Mouse (Mus musculus) large intestine, adult 2 months (tissue): Measurements from ENCODE around the gene Hist3h2ba. TPM values are rescaled to one million over a fixed set of nuclear protein-coding genes. Genes with fewer than 3 reads are reported as not detected.
A peak's percentile ranks its signal among the peaks of the same experiment; 100 is the strongest.
"Not testable (repeated sequence)": the region's sequence is repeated elsewhere in the genome, so short reads cannot be mapped to it uniquely, and the experiment has no call there.

Experiments used
- DNase-seq: peaks from one replicate; pipeline ENCODE4 v3.0.0-alpha.2; 2012; ENCODE audit warnings: low read depth, low spot score
- WGBS: fragments of 180-500 bp; shearing (Covaris S2); methylation state at CpG from one replicate; pipeline ENCODE4 v1.1.7; 2018; 5-methylcytosine and 5-hydroxymethylcytosine counted together
- polyA plus RNA-seq: library from polyadenylated mRNA; depleted of rRNA; stranded (reverse); fragments of >200 nt; gene quantifications from 2 replicates; pipeline ENCODE4 v1.2.3, GENCODE M21; 2012

Gene Hist3h2ba
- polyA plus RNA-seq, 1 experiment: 3.7 TPM

DNA sequence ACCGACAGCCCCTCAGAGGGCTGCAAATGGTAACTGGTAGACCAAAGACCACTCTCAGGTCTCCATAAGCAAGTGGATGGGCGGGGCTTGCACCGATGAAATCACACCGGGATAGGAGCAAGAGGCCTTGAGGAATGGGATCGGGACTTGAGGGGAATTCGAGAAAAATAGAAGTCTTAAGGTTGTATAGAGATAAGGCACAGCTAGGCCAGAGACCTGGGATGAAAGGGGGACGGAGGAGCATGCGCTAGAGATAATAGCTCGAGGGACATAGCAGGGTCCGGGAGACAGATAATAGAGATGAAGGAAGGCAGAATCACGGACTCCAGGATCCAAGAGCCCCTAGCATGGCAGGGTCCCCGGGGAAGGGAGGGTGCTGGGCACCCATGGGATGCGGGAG is 10.8 kb upstream of the Hist3h2ba start:
- WGBS: 2% methylated on average over 13 of the region's 13 CpGs
- DNase-seq: no peak

DNA sequence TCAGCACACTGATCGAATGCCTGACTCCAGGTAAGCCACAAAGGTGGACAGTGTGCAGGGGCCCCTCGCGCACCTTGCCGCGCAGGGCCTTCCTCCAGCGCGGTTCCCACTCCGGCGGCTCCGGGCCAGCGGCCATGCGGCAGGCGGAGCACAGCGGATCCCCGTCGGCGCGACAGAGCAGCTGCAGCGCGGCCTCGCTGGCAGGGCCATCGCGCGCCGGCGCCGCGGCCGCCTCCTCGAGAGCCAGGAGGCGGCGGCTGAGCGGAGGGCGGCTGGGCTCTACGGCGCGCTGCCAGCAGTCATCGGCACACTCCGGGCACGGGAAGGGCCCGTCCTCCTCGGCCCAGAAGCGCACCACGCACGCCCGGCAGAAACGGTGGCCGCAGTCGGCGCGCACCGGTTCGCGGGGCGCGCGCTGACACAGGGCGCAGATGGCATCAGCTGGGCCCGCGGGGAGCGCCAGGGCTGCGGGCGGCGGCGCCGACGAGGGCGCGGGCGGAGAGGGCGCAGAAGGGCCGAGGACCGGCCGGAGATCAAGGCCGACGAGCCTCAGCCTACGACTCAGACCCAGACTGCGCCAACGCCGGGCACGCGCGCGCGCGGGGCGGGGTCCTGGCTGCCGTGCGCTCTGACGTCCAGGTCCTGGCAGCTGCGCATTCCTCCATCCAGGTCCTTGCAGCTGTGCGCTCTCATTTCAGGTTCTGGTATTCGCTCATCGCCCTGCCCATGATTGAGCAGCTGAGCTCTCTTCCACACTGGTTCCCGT is 10.2 kb upstream of the Hist3h2ba start, which contains the start of gene Rnf187:
Rnf187 (minus strand) TSS at position 595 of the 766 bp plus-strand sequence.
- DNase-seq: peak; percentile 73
- under 1% methylated on average over 95 of the region's 95 CpGs for WGBS

DNA sequence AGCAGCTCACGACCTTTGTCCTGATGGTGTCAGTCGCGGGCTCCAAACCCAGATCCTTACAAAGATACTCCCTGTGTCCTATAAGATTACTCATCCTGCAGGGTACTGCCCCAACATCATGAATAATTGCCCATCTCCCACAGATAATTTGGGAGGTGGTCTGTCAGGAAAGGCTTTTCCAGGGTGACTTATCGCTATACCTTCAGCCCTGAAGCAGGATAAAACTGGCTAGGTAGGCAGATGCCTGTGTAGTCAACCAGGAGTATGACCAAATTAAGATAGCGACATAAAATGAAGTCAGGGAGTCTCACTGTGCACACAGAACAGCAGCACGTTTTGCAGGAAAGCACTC is 9.7 kb upstream of the Hist3h2ba start:
- 18% methylated on average over 6 of the region's 6 CpGs for WGBS
- DNase-seq: no peak

DNA sequence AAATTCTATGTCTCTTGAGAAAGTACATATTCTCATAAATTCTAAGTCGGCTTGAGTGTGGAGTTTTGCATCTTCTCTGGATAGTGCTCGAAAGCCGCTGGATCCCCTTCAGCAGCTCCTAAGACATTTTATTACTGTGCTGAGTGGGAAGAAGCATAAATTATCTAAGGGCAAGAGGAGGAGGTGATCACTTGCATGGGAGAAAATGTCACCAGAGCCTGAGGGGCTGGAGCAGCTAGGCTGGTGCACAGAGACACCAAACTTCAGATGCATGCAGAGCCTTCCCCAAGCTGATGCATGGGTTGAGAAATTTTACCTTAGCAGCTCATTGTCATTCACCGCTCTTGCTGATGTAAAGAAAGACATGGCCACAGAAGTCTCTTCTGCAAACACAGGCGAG is 4.6 kb upstream of the Hist3h2ba start:
- DNase-seq: no peak
- WGBS: 68% methylated on average over 5 of the region's 5 CpGs

DNA sequence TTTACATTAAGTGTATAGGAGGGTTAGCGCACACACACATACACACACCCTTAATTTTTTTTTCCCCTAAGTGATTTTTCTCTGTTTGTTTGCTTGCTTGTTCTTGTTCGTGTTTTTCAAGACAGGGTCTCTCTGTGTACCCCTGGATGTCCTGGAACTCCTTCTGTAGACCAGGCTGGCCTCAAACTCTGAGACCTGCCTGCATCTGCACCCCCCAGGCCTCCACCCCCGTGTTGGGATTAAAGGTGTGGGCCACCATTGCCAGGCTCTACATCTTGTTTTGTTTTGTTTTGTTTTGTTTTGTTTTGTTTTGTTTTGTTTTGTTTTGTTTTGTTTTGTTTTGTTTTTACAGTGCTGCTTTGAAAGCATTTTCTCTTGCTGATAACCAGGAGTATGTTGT is 1.4 kb upstream of the Hist3h2ba start:
- WGBS: 69% methylated on average over 3 of the region's 3 CpGs
- no peak for DNase-seq

DNA sequence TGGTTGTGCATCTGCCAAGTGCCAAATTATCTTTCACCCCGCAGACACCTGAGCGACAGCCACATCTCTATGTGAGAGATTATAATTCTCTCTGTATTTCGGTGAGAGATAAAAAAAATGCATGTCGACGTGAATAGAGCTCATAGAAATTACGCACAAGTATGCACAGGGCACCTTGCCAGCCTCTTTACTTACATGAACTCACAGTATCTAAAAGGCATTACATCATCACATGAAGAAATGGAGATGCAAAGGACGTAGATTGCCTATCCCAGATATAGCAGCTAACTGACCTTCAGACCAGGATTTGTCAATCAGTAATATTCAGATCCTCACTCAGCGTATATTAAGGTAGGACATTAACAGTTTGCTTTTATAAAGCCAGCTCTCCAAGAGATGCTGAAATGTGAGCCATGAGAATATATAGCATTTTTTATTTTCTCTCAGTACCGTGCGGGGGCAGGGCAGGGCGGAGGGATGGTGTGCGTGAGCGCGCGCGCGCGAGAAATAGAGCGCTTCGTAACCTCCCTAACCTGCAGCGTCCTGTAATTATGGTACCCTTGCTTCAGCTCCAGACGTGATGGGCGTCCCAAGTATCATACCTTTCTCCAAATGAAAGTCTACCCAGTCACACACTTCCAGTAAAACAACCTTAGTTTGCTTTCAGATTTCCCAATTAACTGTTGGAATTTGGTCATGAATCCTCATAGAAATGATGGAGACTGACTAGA is 757 bp upstream of the Hist3h2ba start:
- DNase-seq: no peak
- WGBS: 15% methylated on average over 23 of the region's 23 CpGs

DNA sequence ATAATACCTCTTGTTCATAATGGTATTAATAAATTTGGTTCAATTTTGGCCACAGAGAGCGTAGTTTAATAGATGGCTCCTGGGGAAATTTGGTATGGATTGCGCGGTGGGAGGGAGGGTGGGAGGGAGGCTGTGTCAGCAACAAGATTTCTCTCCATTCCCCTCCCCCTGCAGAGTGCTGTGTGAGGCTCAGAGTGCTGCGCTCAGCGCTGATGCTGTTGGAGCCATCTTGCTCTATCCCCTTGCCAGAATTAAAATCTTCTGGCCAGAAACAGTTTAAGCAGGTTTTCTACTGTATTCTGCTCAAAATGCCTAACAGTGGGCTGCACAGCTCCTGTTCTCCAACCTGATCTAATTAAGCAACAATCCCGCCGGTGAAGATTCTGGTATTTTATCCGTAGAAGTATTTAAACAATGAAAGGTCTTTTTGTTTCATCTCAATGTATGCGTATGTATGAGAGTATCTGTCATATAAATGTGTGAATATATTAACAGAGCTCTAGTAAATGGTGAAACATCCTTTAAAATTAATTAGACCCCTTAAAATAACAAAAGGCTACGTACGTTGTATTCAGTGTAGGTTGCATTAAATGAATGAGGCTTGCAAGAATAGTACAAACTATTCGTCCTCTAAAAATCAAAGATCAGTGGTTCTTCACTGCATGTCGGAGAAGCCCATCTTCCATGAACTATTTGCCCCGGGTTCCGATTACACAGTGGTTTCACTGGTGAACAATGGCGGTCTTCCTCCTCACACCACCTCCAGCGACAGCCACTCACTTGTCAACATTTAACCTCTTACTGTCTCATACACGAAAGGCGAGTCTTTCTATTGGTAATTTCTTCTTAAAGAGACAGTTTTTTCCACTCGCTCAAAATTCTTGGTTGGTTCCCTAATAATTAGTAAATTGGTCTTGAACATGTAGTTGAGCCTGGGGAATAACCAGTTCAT is 1.0 kb downstream of the Hist3h2ba start:
- WGBS: 42% methylated on average over 20 of the region's 20 CpGs
- DNase-seq: no peak

DNA sequence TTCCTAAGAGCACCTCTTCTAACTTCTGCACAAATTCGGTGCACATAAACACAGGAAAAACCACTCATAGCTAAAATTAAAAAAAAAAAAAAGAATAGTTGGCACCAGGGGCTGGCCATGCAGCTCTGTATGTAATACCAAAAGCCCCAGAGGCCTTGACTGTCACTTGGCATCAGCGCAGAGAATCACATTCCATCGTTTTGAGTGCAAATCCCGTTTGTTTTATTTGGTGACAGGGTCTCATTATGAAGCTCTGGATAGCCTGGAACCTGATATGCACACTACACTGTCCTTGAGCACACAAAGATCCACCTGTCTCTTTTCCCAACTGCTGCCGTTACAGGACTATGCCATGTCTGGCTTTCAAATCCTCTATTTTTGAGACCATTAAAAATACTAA is 2.5 kb downstream of the Hist3h2ba start:
- WGBS: 85% methylated on average over 5 of the region's 5 CpGs

DNA sequence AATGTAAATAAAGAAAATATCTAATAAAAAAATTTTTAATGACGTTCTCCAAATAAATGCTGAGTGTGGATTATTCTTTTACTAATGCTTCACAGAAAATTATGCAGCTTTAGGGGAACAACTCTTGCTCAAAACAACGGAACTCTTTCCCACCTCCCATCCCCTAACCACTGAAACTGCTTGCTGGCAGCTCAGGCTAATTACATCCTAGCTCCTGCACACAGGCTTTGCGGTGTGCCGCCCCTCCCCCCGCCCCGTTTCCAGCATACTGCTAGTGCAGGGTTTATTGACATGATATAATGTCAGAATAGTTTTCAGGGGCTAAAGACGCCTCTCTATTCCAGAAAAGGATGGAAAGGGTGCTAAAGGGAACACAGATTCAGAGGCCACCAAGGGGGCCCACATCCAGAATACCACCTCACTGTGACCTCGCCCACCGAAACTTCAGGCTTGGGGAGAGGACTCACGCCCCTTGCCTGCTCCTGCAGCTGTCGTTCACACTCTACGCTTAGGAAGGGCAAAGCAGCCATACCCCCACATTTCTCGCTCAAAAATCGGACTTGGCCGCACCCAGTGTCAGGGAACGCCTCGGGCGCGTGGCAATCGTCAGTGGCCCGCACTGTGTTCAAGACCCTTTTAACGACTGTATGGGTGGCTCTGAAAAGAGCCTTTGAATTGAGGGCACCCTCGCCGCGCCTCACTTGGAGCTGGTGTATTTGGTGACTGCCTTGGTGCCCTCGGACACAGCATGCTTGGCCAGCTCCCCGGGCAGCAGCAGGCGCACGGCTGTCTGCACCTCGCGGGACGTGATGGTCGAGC is 4.8 kb downstream of the Hist3h2ba start:
- 2% methylated on average over 33 of the region's 33 CpGs for WGBS
- DNase-seq: no peak

More for the DNA sequence above, 2.5 kb downstream of the Hist3h2ba start:
- no peak for DNase-seq

DNA sequence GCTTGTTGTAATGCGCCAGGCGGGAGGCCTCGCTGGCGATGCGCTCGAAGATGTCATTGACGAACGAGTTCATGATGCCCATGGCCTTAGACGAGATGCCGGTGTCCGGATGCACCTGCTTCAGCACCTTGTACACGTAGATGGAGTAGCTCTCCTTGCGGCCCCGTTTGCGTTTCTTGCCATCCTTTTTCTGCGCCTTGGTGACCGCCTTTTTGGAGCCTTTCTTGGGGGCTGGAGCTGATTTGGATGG is 5.4 kb downstream of the Hist3h2ba start:
- under 1% methylated on average over 17 of the region's 17 CpGs for WGBS
- not testable (repeated sequence) for DNase-seq

DNA sequence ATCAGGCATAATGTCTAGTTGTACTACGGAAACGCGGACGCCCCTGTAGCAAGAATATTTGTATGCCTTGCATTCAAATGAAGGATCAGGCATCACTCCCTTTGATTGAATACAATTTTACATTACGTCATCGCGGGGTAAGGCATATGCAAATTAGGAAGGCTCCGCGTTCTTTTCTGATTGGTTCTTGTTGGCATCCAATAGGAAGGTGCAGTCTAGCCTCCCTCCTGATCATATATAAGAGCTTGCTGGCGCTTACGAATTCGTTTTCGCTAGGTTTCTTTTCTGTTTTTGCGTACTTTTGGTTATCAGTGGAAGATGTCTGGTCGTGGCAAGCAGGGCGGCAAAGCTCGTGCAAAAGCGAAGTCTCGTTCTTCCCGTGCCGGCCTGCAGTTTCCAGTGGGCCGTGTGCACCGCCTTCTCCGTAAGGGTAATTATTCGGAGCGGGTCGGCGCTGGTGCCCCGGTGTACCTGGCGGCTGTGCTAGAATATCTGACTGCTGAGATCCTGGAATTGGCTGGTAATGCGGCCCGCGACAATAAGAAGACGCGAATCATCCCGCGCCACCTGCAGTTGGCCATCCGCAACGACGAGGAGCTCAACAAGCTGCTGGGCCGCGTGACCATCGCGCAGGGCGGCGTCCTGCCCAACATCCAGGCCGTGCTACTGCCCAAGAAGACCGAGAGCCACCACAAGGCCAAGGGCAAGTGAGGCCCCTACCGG is 5.9 kb downstream of the Hist3h2ba start, which contains the start of the genes Hist3h2a and Trim17:
Hist3h2a (plus strand) TSS at position 266 of the 723 bp plus-strand sequence.
Trim17 (plus strand) TSS at position 266 of the 723 bp plus-strand sequence.
- DNase-seq: peak; percentile 89
- WGBS: under 1% methylated on average over 49 of the region's 49 CpGs

DNA sequence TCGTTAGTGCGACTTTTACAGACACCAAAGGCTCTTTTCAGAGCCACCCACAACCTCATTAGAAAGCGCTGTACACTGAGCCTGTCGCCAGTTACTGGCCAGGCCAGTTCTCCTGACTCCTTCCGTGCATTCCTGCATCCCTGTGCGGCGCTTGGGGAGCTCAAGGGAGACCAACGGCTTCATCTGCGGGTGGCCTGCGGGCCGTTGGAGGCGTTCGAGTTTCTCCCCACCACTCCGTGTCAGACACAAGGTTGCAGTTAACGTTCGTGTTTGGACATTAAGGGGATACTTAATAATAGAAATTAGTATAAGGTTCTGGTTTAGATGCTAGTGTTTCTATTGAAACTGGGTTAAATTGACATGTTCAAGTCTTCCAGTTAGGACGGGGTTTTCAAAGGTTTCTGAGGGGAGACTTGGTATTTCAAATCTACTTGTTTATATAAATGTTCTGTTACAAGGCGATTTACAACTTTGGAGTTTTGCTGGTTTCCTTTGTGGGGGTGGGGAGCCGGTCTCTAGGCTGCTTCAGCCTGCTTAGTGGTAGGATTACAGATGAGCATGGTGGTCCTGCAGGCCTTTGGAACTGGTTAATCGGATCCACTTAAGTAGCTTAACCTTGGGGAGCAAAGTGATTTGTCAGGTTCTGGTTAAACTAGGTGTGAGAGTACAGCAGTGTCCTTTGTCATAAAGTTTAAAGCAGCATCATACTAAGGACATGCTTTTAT is 6.6 kb downstream of the Hist3h2ba start:
- WGBS: under 1% methylated on average over 20 of the region's 20 CpGs
- no peak for DNase-seq

DNA sequence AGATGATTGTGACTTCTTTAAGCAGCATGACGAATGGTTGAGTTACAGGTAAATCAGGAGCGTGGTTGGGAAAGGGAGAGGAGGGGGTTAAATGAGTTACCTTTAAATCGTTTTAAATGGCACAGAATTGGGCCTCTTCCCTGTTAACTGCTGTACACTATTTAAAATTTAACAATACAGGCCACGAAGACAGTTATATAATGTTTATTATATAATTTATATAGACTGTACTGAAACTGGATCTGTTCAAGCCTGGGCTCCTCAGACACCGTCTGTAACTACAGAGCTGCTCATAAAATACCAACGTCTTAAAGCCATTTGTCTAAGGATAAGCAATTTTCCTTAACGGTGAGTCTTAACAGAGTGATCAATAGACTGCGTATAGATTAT is 7.1 kb downstream of the Hist3h2ba start:
- DNase-seq: no peak
- 9% methylated on average over 8 of the region's 8 CpGs for WGBS

DNA sequence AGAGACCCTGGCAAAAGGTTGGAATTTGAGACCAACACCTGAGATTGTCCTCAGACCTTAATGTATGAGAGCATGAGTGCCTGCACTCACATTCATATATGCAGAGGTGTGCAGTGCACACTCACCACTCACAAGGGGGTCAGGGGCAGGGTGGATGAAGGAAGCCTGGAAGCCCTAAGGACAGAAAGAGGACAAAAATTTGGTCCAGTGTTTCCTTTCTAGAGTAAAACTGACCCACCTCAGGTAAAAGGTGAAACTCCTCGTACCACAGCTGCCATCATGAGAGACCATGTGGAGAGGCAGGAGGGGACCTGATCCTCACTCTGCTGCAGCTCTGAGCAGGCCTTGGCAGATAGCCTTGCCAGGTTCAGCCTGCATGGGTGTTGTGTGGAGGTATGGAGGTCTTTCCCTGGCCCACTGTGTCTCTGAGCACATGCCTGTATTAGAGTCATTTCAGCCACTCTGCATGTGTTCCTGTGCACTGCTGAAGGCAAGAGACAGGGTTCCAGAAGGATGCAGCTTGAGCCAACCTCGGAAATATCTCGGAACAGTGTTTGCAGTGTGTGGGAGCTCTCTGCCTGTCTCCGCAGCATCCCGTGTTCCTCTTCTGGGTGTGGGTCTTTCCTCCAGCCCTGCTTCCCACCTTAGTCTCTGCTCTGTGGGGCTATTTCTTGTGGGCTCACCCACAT is 8.7 kb downstream of the Hist3h2ba start:
- WGBS: 86% methylated on average over 5 of the region's 5 CpGs
- DNase-seq: no peak

DNA sequence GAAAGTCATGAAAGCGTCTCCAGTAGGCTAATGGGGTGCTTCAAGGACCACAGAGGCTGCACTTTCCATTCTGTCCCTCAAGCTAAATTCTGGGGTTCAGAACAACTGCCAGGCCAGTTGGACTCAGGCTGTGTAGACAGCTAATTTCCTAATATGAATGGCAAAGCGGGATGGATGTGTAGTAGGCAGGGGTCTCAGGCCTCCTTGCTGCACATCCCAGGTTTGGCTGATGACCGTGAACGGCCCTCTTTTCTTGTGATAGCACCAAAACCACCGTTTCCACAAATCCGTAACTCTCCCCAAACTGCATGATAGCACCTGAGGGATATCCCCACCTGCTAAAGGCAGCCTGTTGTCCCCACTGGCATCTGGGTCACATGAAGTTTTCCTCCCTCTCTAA is 9.8 kb downstream of the Hist3h2ba start:
- 92% methylated on average over 6 of the region's 6 CpGs for WGBS
- no peak for DNase-seq

DNA sequence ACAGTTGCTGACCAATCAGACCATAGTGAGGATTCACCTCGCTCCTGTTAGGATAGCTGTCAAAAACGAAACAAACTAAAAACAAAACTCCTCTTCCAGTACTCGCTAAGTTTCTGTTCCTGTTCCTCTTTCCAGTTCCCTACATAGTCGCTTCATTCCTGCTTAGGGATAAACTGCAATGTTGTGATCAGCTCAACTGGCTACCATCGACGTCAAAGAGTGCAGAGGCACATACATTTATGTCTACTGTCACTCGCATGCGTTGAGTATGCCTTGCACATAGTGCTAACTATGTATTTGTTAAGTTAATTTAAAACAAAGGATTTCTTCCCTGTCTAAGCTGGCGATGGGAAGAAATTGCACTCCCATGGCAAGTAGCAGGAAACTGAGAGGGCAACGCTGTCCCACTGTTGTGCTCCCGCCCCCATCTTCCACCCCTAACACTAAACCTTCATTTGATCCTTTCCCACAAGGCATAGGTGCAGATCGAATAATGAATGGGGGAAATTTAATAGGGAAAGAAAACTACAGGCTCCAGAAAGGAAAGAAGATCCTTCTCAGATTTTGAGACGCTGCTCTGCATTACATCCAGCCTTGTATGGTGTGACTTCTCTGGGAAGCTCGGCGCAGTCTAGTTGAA is 10.6 kb downstream of the Hist3h2ba start:
- 34% methylated on average over 15 of the region's 15 CpGs for WGBS

DNA sequence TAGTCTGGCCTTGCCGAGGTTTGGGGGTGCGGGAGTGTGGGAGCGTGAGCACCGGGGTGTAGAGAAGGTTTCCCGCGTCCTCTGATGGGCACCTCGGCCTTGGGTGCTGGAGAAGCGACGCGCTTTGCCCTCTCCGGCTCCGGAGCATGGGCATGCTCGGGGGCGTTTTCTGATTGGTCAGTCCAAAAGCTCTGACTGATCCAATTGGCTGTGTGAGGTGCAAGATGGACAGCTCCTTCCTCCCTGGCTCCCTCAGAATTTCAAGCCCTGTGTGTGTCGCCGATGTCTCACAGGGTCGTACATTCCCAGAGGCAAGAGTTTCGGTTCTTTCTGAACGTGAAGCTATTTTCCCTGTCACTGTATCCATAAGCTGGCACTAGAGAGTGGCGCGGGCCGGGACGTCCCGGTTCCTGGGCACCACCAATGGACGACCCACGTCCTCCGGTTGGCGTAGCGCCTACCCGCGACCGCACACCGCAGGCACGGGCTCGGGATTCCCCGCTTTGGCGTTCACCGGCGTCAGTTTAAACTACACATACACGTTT is 11.3 kb downstream of the Hist3h2ba start:
- 2% methylated on average over 40 of the region's 40 CpGs for WGBS
- peak; percentile 80 for DNase-seq

More for the DNA sequence above, 10.6 kb downstream of the Hist3h2ba start:
- no peak for DNase-seq
